10 mouse cellular contexts compared by ENCODE assay signal in genomic region chr6:137253415-137253814, GRCm38 (mm10). TPM values are rescaled to one million over a fixed set of nuclear protein-coding genes. Genes with fewer than 3 reads are reported as not detected.
A peak's percentile ranks its signal among the peaks of the same experiment; 100 is the strongest.
DNase-seq lines count a peak whose midpoint lies in the region; ATAC-seq and TF ChIP-seq lines count a peak whose summit lies in the region.
"Had no signal": no experiment of that assay in that cellular context is flagged by ENCODE, and none has a peak within 500 bp of the region (broad histone marks: within the 10 kb centered on the region; RNA-seq: fewer than 3 reads in every experiment).

No protein-coding gene starts in this region.

- no peak overlapping the region for H3K27ac ChIP-seq in kidney, embryonic 14.5 days (ENCODE audit: low read depth, low read length)
- no peak overlapping the region for H3K27ac ChIP-seq in embryonic facial prominence, embryonic 11.5 days (replicated peaks; ENCODE audit: low read depth, low read length)
- no peak overlapping the region for H3K27ac ChIP-seq in hindbrain, postnatal 0 days
- no peak overlapping the region for H3K27ac ChIP-seq in neural tube, embryonic 12.5 days
- H3K27ac ChIP-seq: limb, embryonic 15.5 days had no signal

- no peak overlapping the region for H3K4me3 ChIP-seq in kidney, embryonic 14.5 days (ENCODE audit: low read length)
- no peak overlapping the region for H3K4me3 ChIP-seq in embryonic facial prominence, embryonic 11.5 days (ENCODE audit: low read depth, low read length)
- H3K4me3 ChIP-seq in hindbrain, postnatal 0 days (ENCODE audit: low read length): peak overlapping the region; percentile 71
- peak overlapping the region; percentile 55 for H3K4me3 ChIP-seq in neural tube, embryonic 12.5 days

- no peak for ATAC-seq in kidney, embryonic 14.5 days (ENCODE audit: low FRiP score, low TSS enrichment)
- no peak for ATAC-seq in embryonic facial prominence, embryonic 11.5 days (replicated peaks; ENCODE audit: insufficient number of reproducible peaks, low FRiP score, low TSS enrichment, low read depth)
- no peak for ATAC-seq in hindbrain, postnatal 0 days
- no peak for ATAC-seq in neural tube, embryonic 12.5 days (ENCODE audit: low FRiP score, low read depth)

- no peaks in the 10 kb centered on the region for H3K4me1 ChIP-seq in kidney, embryonic 14.5 days (ENCODE audit: control insufficient read depth, insufficient read depth, low read length)
- no peaks in the 10 kb centered on the region for H3K4me1 ChIP-seq in embryonic facial prominence, embryonic 11.5 days (ENCODE audit: control insufficient read depth, insufficient read depth, low read length)
- no peaks in the 10 kb centered on the region for H3K4me1 ChIP-seq in hindbrain, postnatal 0 days (ENCODE audit: insufficient read depth, low read length)
- H3K4me1 ChIP-seq in neural tube, embryonic 12.5 days: no peaks in the 10 kb centered on the region; the same call in none of the 2 replicates

- no peaks in the 10 kb centered on the region for H3K9me3 ChIP-seq in kidney, embryonic 14.5 days (ENCODE audit: control insufficient read depth, low read length)
- no peaks in the 10 kb centered on the region for H3K9me3 ChIP-seq in embryonic facial prominence, embryonic 11.5 days (replicated peaks; ENCODE audit: control insufficient read depth, low read length)
- H3K9me3 ChIP-seq in hindbrain, postnatal 0 days (ENCODE audit: low read length): no peaks in the 10 kb centered on the region
- no peaks in the 10 kb centered on the region for H3K9me3 ChIP-seq in neural tube, embryonic 12.5 days
- H3K9me3 ChIP-seq: limb, embryonic 15.5 days had no signal

- H3K4me2 ChIP-seq in kidney, embryonic 14.5 days (replicated peaks; ENCODE audit: low read depth, low read length): no peak overlapping the region
- H3K4me2 ChIP-seq in embryonic facial prominence, embryonic 11.5 days (ENCODE audit: low read depth, low read length): no peak overlapping the region
- peak overlapping the region; percentile 68 for H3K4me2 ChIP-seq in hindbrain, postnatal 0 days (ENCODE audit: low read depth, low read length)
- peak overlapping the region; percentile 80 for H3K4me2 ChIP-seq in neural tube, embryonic 12.5 days (replicated peaks)

- H3K27me3 ChIP-seq in kidney, embryonic 14.5 days (ENCODE audit: control insufficient read depth, insufficient read depth, low read length): peaks cover 26% of the 10 kb centered on the region
- peaks cover 9% of the 10 kb centered on the region for H3K27me3 ChIP-seq in embryonic facial prominence, embryonic 11.5 days (ENCODE audit: control insufficient read depth, insufficient read depth, low read length)
- no peaks in the 10 kb centered on the region for H3K27me3 ChIP-seq in hindbrain, postnatal 0 days (ENCODE audit: insufficient read depth, low read length)
- H3K27me3 ChIP-seq in neural tube, embryonic 12.5 days (replicated peaks): no peaks in the 10 kb centered on the region

- WGBS in kidney, embryonic 14.5 days: 6% methylated on average over 7 of the region's 7 CpGs
- 8% methylated on average over 7 of the region's 7 CpGs for WGBS in embryonic facial prominence, embryonic 11.5 days
- WGBS in hindbrain, postnatal 0 days: 9% methylated on average over 7 of the region's 7 CpGs
- 11% methylated on average over 7 of the region's 7 CpGs for WGBS in neural tube, embryonic 12.5 days

- TF ChIP-seq CTCF in hindbrain, postnatal 0 days (IDR thresholded peaks at IDR 0.05; ENCODE audit: low read depth): no peak

- no peak overlapping the region for H3K9ac ChIP-seq in kidney, embryonic 14.5 days (ENCODE audit: low read depth, low read length)
- H3K9ac ChIP-seq in embryonic facial prominence, embryonic 11.5 days (replicated peaks; ENCODE audit: low read length): no peak overlapping the region
- peak overlapping the region; percentile 70 for H3K9ac ChIP-seq in hindbrain, postnatal 0 days (replicated peaks; ENCODE audit: low read length)
- H3K9ac ChIP-seq in neural tube, embryonic 12.5 days: no peak overlapping the region
- H3K9ac ChIP-seq: limb, embryonic 15.5 days had no signal

- H3K36me3 ChIP-seq in kidney, embryonic 14.5 days (ENCODE audit: control insufficient read depth, insufficient read depth, low read length): no peaks in the 10 kb centered on the region
- H3K36me3 ChIP-seq in embryonic facial prominence, embryonic 11.5 days (replicated peaks; ENCODE audit: control insufficient read depth, insufficient read depth, low read depth, low read length): no peaks in the 10 kb centered on the region
- no peaks in the 10 kb centered on the region for H3K36me3 ChIP-seq in hindbrain, postnatal 0 days (ENCODE audit: insufficient read depth, low read length)
- H3K36me3 ChIP-seq in neural tube, embryonic 12.5 days: no peaks in the 10 kb centered on the region
- H3K36me3 ChIP-seq: limb, embryonic 15.5 days had no signal

- peak; percentile 5 for DNase-seq in kidney, adult 9 months
- DNase-seq in embryonic facial prominence, embryonic 11.5 days (ENCODE audit: low spot score): peak; percentile 75
- no peak for DNase-seq in hindbrain, postnatal 0 days (ENCODE audit: low spot score)
- no peak for DNase-seq in spleen, adult 12 weeks (ENCODE audit: low spot score)
- DNase-seq in right cerebral cortex, postnatal 36 days (ENCODE audit: low spot score in 2 of 2): no peak
- DNase-seq in cerebellum, postnatal 36 days: no peak

RNA-seq across cellular contexts. Expression of gene Ptpro, which starts 1.3 kb away (rescaled TPM):
- 6.2 and 11.5 TPM in 2 replicates for polyA plus RNA-seq in kidney, embryonic 14.5 days (2014; fragmentation: Nextera tagmentation; extraction: Ambion mirVana)
- 4.5 and 5.7 TPM in 2 replicates for polyA plus RNA-seq in embryonic facial prominence, embryonic 11.5 days (2014; fragmentation: Nextera tagmentation; extraction: Ambion mirVana)
- 69.3 and 80.7 TPM in 2 replicates for total RNA-seq in hindbrain, postnatal 0 days (2014; rRNA removed)
- 26.1 and 28.4 TPM in 2 replicates for polyA plus RNA-seq in hindbrain, postnatal 0 days (2015; fragmentation: Nextera tagmentation; extraction: Ambion mirVana)
- 27.5 and 28.9 TPM in 2 replicates for polyA plus RNA-seq in neural tube, embryonic 12.5 days (2016; fragmentation: Nextera tagmentation; extraction: Ambion mirVana)
- polyA plus RNA-seq: C2C12 had no signal

Comparison
In these comparisons a context has a peak if more than half of its experiments do, and no peak if none do; other contexts are left out.
1. DNase-seq: peak in kidney, adult 9 months (single experiment) and embryonic facial prominence, embryonic 11.5 days (single experiment); none in hindbrain, postnatal 0 days (single experiment), spleen, adult 12 weeks (single experiment), right cerebral cortex, postnatal 36 days (0 of 2) and cerebellum, postnatal 36 days (0 of 2).
2. H3K4me2 ChIP-seq: peak in hindbrain, postnatal 0 days (single experiment) and neural tube, embryonic 12.5 days (single experiment); none in kidney, embryonic 14.5 days (single experiment) and embryonic facial prominence, embryonic 11.5 days (single experiment).
3. H3K4me3 ChIP-seq: peak in hindbrain, postnatal 0 days (single experiment) and neural tube, embryonic 12.5 days (single experiment); none in kidney, embryonic 14.5 days (single experiment) and embryonic facial prominence, embryonic 11.5 days (single experiment).